Mouse (Mus musculus) heart, adult 10 weeks (tissue): Measurements from ENCODE around the gene Ocrl. TPM values are rescaled to one million over a fixed set of nuclear protein-coding genes. Genes with fewer than 3 reads are reported as not detected.

Experiments
- polyA plus RNA-seq: library from polyadenylated mRNA; stranded (reverse); fragments of 350-450 nt; fragmentation: Illumina TruSeq; extraction: RNeasy Lipid Tissue Mini Kit (QIAGEN cat#74804); gene quantifications from one replicate; pipeline ENCODE4 v1.2.3, GENCODE M21; 2014; ENCODE audit warnings: low read depth, low replicate concordance

Gene Ocrl
- polyA plus RNA-seq: 13.4 TPM

GRCm38 (mm10) chrX:47912306-47912792 is at the start of gene Ocrl:
TSS of gene Ocrl (plus strand) at chrX:47912387.

GRCm38 (mm10) chrX:47892431-47893024 is 19.7 kb upstream of the Ocrl start, which contains the start of gene Smarca1:
TSS of gene Smarca1 (minus strand) at chrX:47892974.

Other genes with a start within 250 kb of the Ocrl start
- 0.89 TPM for gene Smarca1, start 19.4 kb upstream of the Ocrl start, polyA plus RNA-seq
- 8.9 TPM for gene Apln, start 122.5 kb downstream of the Ocrl start, polyA plus RNA-seq
- gene Xpnpep2, start 196.3 kb downstream of the Ocrl start, polyA plus RNA-seq: 2.1 TPM
- 0.97 TPM for gene Sash3, start 234.0 kb downstream of the Ocrl start, polyA plus RNA-seq